Mouse (Mus musculus): ENCODE measurements around the gene Dlg5. TPM values are rescaled to one million over a fixed set of nuclear protein-coding genes. Genes with fewer than 3 reads are reported as not detected.

Dlg5 gene
- polyA plus RNA-seq, 1 experiment = 40.9 TPM

DNA sequence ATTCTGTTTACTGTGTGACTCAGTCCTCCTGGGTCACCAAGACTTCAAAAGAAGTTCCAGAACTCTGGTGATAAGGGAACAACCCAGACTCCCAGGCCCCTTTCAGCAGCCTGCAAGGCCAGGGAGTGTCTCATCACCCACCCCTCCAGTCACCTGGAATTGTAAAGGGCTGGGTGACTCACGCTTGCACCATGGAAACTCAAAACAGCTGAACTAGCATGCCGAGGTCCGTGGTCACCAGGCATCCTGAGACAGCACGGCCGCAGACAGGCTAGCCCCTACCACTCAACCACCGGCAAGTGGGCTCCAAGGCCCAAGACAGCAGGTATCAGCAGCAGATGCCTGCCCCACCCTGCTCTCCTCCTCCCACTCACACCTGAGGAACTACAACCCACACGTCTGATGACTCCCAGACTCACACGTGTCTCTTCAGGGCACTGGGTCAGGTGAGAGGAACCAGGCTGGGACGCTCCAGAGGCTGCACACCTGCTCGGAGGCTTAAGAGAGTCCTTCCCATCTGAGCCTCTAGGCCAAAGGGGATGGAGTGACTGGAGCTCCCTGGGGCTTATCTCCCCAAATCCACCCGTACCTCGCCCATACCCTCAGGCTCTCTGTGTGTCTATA is 38.9 kb downstream of the Dlg5 start:
- Histone ChIP-seq H3K27me3 (ENCODE audit: control insufficient read depth, insufficient read depth, low read length, poor library complexity, severe bottlenecking) (no peaks in the 10 kb centered on the region), H3K9ac (ENCODE audit: low read depth, poor library complexity, severe bottlenecking) (no peak overlapping the region), H3K36me3 (ENCODE audit: control insufficient read depth, insufficient read depth, low read length, poor library complexity, severe bottlenecking) (no peaks in the 10 kb centered on the region), H3K4me3 (ENCODE audit: low read depth, low read length) (no peak overlapping the region), H3K9me3 (replicated peaks; ENCODE audit: control insufficient read depth, insufficient read depth, low read length, poor library complexity, severe bottlenecking) (no peaks in the 10 kb centered on the region), H3K4me1 (ENCODE audit: control insufficient read depth, insufficient read depth, low read length) (peaks cover 6% of the 10 kb centered on the region), H3K27ac (ENCODE audit: insufficient read depth, low read length) (no peak overlapping the region)
- TF ChIP-seq EP300 (IDR thresholded peaks at IDR 0.05; ENCODE audit: insufficient read depth, low read depth, low read length) (no peak), POLR2A (IDR thresholded peaks at IDR 0.05; ENCODE audit: insufficient read depth, low read length) (no peak), CTCF (IDR thresholded peaks at IDR 0.05; ENCODE audit: low read depth, low read length) (no peak)

DNA sequence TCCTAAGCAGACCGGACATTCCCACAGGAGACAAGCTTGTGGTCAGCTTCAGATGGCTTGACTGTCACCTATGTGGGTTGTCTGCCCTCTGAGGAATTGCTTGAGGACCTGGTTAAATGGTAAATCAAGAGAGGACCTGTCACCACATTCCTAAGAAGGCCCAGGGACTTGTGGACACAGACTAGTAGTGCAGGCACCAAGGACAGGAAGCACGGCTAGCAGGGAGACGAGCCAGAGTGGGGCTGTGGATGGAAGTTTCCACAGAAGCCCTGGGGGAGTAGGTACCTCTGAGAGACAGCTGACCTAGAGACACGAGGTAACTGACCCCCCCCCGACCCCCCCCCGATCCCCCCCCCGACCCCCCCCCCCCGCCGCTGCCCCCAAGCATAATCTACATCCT is 39.4 kb downstream of the Dlg5 start:
- Histone ChIP-seq H3K4me3 (ENCODE audit: low read depth, low read length) (no peak overlapping the region), H3K27me3 (ENCODE audit: control insufficient read depth, insufficient read depth, low read length, poor library complexity, severe bottlenecking) (no peaks in the 10 kb centered on the region), H3K36me3 (ENCODE audit: control insufficient read depth, insufficient read depth, low read length, poor library complexity, severe bottlenecking) (no peaks in the 10 kb centered on the region), H3K4me1 (ENCODE audit: control insufficient read depth, insufficient read depth, low read length) (peaks cover 6% of the 10 kb centered on the region), H3K27ac (ENCODE audit: insufficient read depth, low read length) (no peak overlapping the region), H3K9ac (ENCODE audit: low read depth, poor library complexity, severe bottlenecking) (no peak overlapping the region), H3K9me3 (replicated peaks; ENCODE audit: control insufficient read depth, insufficient read depth, low read length, poor library complexity, severe bottlenecking) (no peaks in the 10 kb centered on the region)
- TF ChIP-seq EP300 (IDR thresholded peaks at IDR 0.05; ENCODE audit: insufficient read depth, low read depth, low read length) = no peak
- TF ChIP-seq CTCF (IDR thresholded peaks at IDR 0.05; ENCODE audit: low read depth, low read length) = no peak
- TF ChIP-seq POLR2A (IDR thresholded peaks at IDR 0.05; ENCODE audit: insufficient read depth, low read length) = no peak

DNA sequence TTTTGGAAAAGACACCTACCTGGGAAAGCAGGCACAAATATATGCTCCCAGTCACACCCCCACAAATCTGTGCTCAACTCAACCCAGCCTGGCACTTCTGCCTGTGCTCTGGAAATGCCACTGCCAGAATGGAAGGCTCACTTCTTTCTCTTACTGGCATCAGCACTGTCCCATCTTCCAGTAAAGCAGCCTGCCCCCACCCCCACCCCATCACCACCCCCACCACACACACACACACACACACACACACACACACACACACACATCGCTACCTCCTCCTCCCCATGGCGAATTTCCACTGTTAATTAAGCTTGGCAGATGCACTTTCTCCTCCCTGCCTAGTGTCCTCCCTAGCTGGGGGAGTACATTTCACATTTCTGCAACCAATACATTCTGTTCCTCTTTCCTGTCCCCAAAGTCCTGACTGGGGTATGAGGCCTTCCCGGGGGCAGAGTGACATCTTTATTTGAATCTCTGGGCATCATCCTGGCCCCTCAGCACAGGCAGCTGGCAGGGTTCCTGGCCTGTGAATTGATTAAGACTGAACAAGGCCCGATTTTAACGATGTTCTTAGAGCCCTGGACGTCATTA is 40.3 kb downstream of the Dlg5 start:
- TF ChIP-seq EP300 (IDR thresholded peaks at IDR 0.05; ENCODE audit: insufficient read depth, low read depth, low read length) (no peak), POLR2A (IDR thresholded peaks at IDR 0.05; ENCODE audit: insufficient read depth, low read length) (no peak), CTCF (IDR thresholded peaks at IDR 0.05; ENCODE audit: low read depth, low read length) (no peak)
- no peaks in the 10 kb centered on the region for H3K9me3 ChIP-seq (replicated peaks; ENCODE audit: control insufficient read depth, insufficient read depth, low read length, poor library complexity, severe bottlenecking)
- H3K27me3 ChIP-seq (ENCODE audit: control insufficient read depth, insufficient read depth, low read length, poor library complexity, severe bottlenecking) = no peaks in the 10 kb centered on the region
- no peak overlapping the region for H3K27ac ChIP-seq (ENCODE audit: insufficient read depth, low read length)
- no peak overlapping the region for H3K4me3 ChIP-seq (ENCODE audit: low read depth, low read length)
- H3K4me1 ChIP-seq (ENCODE audit: control insufficient read depth, insufficient read depth, low read length) = peaks cover 4% of the 10 kb centered on the region
- H3K9ac ChIP-seq (ENCODE audit: low read depth, poor library complexity, severe bottlenecking) = no peak overlapping the region
- H3K36me3 ChIP-seq (ENCODE audit: control insufficient read depth, insufficient read depth, low read length, poor library complexity, severe bottlenecking) = no peaks in the 10 kb centered on the region

DNA sequence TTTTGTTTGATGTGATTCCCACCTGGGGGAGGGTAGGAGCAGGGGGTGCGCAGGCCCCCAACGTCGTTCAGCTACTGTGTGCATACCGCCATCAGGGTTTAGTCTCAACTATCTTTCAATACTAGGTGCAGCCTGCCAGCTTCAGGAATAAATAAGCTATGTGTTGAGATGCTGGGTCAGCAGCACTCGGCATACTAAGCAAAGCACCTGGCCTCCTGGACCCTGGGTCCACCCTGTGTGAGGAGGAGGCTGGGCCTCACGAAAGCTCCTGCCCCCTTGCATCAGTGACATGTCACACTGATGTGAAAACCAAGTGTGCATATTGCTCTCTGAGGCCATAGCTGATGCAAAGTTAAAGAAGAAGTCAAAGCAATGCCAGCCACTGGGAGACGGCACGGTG is 42.5 kb downstream of the Dlg5 start:
- H3K36me3 ChIP-seq (ENCODE audit: control insufficient read depth, insufficient read depth, low read length, poor library complexity, severe bottlenecking) = no peaks in the 10 kb centered on the region
- H3K4me1 ChIP-seq (ENCODE audit: control insufficient read depth, insufficient read depth, low read length) = peaks cover 4% of the 10 kb centered on the region
- H3K27ac ChIP-seq (ENCODE audit: insufficient read depth, low read length) = no peak overlapping the region
- H3K27me3 ChIP-seq (ENCODE audit: control insufficient read depth, insufficient read depth, low read length, poor library complexity, severe bottlenecking) = no peaks in the 10 kb centered on the region
- no peak overlapping the region for H3K9ac ChIP-seq (ENCODE audit: low read depth, poor library complexity, severe bottlenecking)
- H3K9me3 ChIP-seq (replicated peaks; ENCODE audit: control insufficient read depth, insufficient read depth, low read length, poor library complexity, severe bottlenecking) = no peaks in the 10 kb centered on the region
- TF ChIP-seq CTCF (IDR thresholded peaks at IDR 0.05; ENCODE audit: low read depth, low read length) = no peak
- TF ChIP-seq EP300 (IDR thresholded peaks at IDR 0.05; ENCODE audit: insufficient read depth, low read depth, low read length) = no peak
- no peak for TF ChIP-seq POLR2A (IDR thresholded peaks at IDR 0.05; ENCODE audit: insufficient read depth, low read length)
- no peak overlapping the region for H3K4me3 ChIP-seq (ENCODE audit: low read depth, low read length)

DNA sequence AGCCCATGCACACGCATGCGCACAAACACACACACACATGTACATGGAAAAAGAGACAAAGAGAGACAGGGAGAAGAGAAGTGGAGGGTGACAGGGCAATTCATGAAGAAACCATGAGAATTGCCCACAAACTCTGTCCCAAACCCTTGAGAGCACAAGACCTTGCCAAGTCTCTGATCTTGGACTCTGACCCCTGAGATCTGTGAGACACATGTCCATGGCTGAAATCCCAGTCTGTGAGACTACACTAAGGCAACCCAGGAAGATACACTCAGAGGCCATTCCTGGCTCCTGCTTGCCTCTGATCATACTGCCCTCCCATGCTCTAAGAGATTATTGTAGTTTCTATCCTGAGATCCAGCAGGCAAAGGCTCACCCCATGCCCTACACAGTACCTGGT is 44.9 kb downstream of the Dlg5 start:
- H3K36me3 ChIP-seq (ENCODE audit: control insufficient read depth, insufficient read depth, low read length, poor library complexity, severe bottlenecking) = no peaks in the 10 kb centered on the region
- no peaks in the 10 kb centered on the region for H3K27me3 ChIP-seq (ENCODE audit: control insufficient read depth, insufficient read depth, low read length, poor library complexity, severe bottlenecking)
- H3K9me3 ChIP-seq (replicated peaks; ENCODE audit: control insufficient read depth, insufficient read depth, low read length, poor library complexity, severe bottlenecking) = no peaks in the 10 kb centered on the region
- H3K9ac ChIP-seq (ENCODE audit: low read depth, poor library complexity, severe bottlenecking) = no peak overlapping the region
- H3K4me3 ChIP-seq (ENCODE audit: low read depth, low read length) = no peak overlapping the region
- TF ChIP-seq EP300 (IDR thresholded peaks at IDR 0.05; ENCODE audit: insufficient read depth, low read depth, low read length) (no peak), CTCF (IDR thresholded peaks at IDR 0.05; ENCODE audit: low read depth, low read length) (no peak), POLR2A (IDR thresholded peaks at IDR 0.05; ENCODE audit: insufficient read depth, low read length) (no peak)
- H3K27ac ChIP-seq (ENCODE audit: insufficient read depth, low read length) = no peak overlapping the region
- H3K4me1 ChIP-seq (ENCODE audit: control insufficient read depth, insufficient read depth, low read length) = no peaks in the 10 kb centered on the region

DNA sequence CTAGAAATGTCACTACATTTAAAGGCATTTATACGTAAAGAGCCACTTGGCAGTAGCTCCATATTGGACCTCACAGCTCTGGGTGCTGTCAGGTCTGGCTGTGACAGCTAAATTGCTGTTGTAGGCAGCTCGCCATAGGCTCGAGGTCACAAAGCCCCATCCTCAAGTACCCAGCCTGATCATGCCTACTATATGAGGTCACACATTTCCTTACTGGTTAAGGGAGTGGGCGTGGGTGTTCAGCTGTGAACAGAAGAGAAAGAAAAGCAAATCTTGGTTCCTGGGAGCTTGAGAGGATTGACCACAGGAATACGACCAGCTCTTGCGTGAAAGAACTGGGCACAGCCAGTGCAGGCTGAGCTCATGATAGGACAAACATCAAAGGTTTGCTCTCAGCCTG is 46.0 kb downstream of the Dlg5 start:
- H3K9ac ChIP-seq (ENCODE audit: low read depth, poor library complexity, severe bottlenecking) = no peak overlapping the region
- no peaks in the 10 kb centered on the region for H3K4me1 ChIP-seq (ENCODE audit: control insufficient read depth, insufficient read depth, low read length)
- H3K27me3 ChIP-seq (ENCODE audit: control insufficient read depth, insufficient read depth, low read length, poor library complexity, severe bottlenecking) = no peaks in the 10 kb centered on the region
- H3K36me3 ChIP-seq (ENCODE audit: control insufficient read depth, insufficient read depth, low read length, poor library complexity, severe bottlenecking) = no peaks in the 10 kb centered on the region
- no peak overlapping the region for H3K27ac ChIP-seq (ENCODE audit: insufficient read depth, low read length)
- TF ChIP-seq EP300 (IDR thresholded peaks at IDR 0.05; ENCODE audit: insufficient read depth, low read depth, low read length) (no peak), POLR2A (IDR thresholded peaks at IDR 0.05; ENCODE audit: insufficient read depth, low read length) (no peak)
- no peak overlapping the region for H3K4me3 ChIP-seq (ENCODE audit: low read depth, low read length)
- H3K9me3 ChIP-seq (replicated peaks; ENCODE audit: control insufficient read depth, insufficient read depth, low read length, poor library complexity, severe bottlenecking) = no peaks in the 10 kb centered on the region

Data from ES-Bruce4 (cell line).